Mouse (Mus musculus) left cerebral cortex, adult 18-20 months (tissue): ENCODE results near the gene Mrpl37. TPM values are rescaled to one million over a fixed set of nuclear protein-coding genes. Genes with fewer than 3 reads are reported as not detected.
A peak's percentile ranks its signal among the peaks of the same experiment; 100 is the strongest.
"Not testable (repeated sequence)": the region's sequence is repeated elsewhere in the genome, so short reads cannot be mapped to it uniquely, and the experiment has no call there.

Source experiments
- DNase-seq, 2 experiments: peaks; one replicate each; pipeline ENCODE4 v3.0.0; 2021 to 2022; ENCODE audit warnings: low spot score in 2 of 2, mixed read lengths in 1 of 2
- long read RNA-seq, 2 experiments: library from polyadenylated mRNA; stranded (forward); transcript quantifications; one replicate each; pipeline ENCODE4 v2.0.0; 2021
- total RNA-seq, 2 experiments: library from RNA; stranded (reverse); gene quantifications; 2 replicates each; pipeline ENCODE4 v1.2.3; 2021

Mrpl37 gene
- 10 to 100 TPM; 54.8 to 64.0 TPM for total RNA-seq
- long read RNA-seq, experiment 1, transcript Mrpl37-201 (7 exons, 1,498 nt): major isoform, 47 of 59 reads
- long read RNA-seq, experiment 1, partial matches to known transcripts: 4 of 59 reads
- long read RNA-seq, experiment 1, other reads (novel, unspliced or antisense): 7 of 59 reads
- long read RNA-seq, experiment 2, transcript Mrpl37-201 (7 exons, 1,498 nt): major isoform, 38 of 45 reads
- long read RNA-seq, experiment 2, partial matches to known transcripts: 2 of 45 reads
- long read RNA-seq, experiment 2, other reads (novel, unspliced or antisense): 5 of 45 reads

DNA sequence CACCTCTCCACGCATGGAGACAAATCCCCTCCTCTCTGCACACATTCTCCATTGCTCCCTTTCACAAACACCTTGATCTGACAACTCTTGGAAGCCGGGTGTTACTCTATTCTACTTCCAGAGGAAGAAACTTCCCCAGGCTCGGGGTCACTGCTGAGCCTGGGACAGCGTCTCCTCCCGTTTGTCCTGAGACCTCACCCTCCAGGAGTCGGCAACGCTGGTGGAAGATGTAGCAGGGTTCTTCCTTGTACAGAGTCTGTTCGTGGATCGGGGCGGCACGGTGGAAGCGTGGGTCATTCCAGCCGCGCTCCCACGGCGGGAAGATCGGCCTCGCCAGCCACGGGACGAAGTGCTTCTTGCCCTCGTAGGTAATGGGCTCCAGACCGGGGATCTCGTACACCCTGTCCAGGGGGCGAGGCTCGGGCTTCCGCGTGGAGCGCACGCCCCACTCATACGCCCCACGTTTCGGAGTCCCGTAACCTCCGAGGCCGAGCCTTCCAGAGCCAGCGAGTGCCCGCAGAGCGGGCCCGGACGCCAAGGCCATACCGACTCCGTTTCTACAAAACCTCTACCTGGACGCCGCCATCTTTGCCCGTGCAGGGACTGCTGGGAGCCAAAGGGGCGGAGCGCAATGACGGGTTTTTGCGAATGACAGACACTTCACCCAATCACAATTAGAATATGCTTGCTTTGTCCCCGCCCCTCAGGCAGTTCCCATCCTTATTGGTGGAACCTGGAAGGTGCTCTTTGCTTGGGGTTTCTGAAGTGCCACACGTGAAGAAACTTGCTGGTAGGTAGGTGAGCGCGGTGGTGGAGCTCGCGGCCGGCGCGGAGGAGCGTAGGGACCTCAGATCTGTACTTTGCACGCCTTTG is at the start of gene Mrpl37, which contains the start of gene Cyb5rl:
Gene Mrpl37, minus strand, starts transcription at position 617 of the 873 bp plus-strand sequence.
Gene Cyb5rl, plus strand, starts transcription at position 737 of the 873 bp plus-strand sequence.
- DNase-seq: peak; percentile 95 to 96

DNA sequence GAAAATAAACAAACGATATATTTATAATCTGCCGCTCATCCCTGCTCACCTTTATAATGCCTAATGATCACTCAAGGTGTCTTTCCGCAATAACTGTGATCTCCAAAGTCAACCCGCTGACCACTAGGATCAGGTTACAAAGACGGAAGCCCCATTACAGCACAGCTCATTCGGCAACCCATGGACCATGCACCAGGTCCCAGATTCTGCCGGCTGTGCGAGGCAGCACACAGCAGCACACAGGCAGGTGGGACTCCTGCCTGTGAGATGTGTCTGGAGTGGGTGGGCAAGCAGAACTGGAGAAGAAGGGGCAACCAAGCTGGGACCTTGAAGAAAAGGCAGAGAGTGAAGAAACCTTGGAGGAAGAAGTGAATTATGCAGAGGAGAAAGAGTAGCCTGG is 47.6 kb upstream of the Mrpl37 start:
- no peak for DNase-seq

DNA sequence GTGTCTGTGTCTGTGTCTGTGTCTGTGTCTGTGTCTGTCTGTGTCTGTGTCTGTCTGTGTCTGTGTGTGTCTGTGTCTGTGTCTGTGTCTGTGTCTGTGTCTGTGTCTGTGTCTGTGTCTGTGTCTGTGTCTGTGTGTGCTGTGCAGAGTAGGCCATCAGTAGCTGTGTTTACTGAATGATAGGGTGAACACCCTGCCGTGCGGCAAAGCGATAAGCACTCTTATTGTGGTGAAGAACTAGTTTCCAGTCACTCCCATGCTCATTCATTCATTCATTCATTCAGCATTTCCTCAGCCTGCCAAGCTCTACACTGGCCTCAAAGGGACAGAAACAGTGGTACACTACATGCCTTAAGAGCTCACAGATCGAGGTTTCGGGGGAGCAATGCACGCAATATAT is 42.5 kb upstream of the Mrpl37 start:
- not testable (repeated sequence) for DNase-seq

DNA sequence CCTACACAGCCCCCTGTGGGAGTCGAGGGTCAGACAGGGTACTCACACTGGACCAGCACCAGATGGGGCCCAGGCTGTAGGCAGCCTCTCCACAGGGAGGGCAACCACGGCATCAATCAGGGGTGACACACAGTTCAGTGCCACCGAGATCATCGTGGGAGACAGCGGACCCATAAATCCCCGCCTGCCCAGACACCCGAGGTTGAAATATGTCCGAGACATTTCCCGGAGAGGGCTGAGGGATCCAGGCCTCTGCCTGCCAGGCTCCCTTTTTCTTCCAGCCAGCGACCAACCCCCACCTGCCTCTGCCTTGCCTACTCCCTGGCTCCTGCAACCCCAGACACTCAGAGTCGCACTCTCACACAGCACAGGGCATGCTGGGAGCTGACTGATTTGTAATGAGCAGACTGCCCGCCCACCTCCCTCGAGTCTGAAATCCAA is 41.6 kb upstream of the Mrpl37 start:
- peak in 1 of 2 experiments; percentile 39 for DNase-seq

GRCm38 (mm10) chr4:107106777-107107176 is 40.1 kb upstream of the Mrpl37 start:
- no peak for DNase-seq

GRCm38 (mm10) chr4:107102220-107102619 is 35.6 kb upstream of the Mrpl37 start:
- no peak for DNase-seq

DNA sequence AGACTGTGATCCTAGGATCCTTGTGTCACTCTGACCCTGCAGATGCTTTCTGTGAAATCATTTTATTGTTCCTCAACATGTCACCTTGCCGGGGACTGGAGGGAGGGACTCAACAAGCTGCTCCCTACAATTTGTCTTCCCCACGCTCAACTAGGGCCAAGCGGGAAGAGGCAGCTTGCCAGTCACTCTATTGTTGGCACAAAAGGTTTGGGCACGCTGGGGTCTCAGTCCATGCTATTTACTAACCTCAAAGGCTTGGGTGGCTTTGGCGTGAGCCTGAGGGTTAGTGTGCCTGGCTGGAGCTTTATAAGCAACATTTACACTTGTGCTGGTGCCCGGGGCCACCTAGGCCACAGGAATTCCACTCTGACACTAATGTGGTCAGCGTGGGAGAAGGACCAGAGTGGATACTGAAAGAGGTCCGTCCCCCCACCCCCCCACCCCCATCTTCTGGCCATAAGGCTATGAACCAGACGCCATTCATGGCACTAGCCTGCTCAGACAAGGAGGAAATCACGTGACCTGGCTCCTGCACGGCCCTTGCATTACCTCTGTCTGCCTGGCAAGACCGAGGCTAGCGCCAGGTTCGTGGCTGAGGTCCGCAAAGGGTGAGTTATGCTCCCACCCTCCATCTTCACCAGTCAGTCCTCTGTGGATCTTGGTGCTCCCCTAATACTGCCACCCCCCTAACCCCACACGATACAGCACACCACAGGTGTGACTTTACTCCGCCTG is 32.3 kb upstream of the Mrpl37 start:
- DNase-seq: no peak

DNA sequence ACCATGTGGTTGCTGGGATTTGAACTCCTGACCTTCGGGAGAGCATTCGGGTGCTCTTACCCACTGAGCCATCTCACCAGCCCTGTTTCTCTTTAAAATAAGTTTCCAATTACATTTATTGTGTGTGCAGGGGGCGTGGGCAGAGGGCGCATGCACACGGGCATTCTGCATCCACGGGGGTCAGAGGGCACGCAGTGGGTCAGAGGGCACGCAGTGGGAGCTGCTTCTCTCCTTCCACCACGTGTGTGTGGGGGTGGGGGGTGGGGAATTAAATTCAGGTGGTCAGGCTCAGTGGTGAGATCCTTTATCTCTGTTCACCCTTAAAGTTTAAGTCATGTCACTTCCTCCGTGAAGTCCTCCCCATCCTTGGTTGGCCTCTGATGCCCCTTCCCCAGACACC is 31.7 kb upstream of the Mrpl37 start:
- no peak for DNase-seq

- DNase-seq: no peak
These were observed 31.2 kb upstream of the Mrpl37 start for GRCm38 (mm10) chr4:107097871-107098270.

- no peak for DNase-seq
These were observed 30.2 kb upstream of the Mrpl37 start, which contains the start of gene Cdcp2 for GRCm38 (mm10) chr4:107096841-107097373. TSS of gene Cdcp2 (plus strand) at chr4:107096891.

DNA sequence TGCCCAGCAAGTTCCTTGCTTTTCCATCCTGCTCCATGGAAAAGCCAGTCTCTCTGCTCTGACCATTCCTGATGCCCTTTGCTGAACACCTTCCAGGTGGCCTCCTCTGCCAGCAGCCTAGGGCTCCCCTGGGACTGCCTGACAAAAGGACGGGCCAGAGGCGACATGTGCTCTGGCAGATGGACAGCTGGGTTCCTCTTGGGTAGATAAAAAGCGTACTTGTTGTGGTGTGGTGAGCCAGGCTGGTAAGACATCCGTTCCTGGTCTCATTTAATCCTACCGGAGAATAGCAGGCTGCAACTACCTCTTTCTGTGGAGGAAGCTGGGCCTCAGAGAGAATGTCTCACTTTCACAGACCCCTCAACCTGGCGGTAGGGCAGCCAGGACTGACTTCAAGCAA is 29.4 kb upstream of the Mrpl37 start:
- DNase-seq: no peak

DNA sequence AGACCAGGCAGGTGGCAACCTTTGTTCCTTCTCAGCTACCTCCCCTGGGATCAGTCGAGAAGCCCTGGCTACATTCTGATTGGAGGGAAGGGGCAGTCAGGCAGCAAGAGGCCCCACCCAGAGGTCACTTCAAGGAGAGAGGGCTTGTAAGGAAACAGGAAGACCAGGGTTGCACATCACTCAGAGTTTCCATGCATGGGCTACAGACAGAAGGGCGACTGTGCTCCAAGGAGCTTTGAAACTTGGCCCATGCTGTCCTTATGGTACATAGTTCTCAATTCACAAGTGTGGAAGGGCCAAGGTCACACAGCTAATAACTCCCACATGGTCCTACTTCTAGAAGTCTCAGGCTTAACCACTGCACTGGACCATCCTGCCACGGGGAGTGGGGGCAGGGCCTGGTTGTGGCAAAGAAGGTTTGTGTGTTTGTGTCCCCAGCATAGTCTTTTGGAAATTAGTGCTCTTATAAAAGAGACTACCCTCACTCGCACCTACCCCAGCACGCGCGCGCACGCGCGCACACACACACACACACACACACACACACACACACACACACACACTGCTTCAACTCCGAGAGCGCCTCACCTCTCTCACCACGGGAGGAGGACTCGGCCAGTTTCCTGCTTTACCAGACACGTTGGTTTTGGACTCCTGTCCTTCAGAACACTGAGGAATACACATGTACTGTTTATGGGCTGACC is 28.0 kb upstream of the Mrpl37 start:
- DNase-seq: no peak

DNA sequence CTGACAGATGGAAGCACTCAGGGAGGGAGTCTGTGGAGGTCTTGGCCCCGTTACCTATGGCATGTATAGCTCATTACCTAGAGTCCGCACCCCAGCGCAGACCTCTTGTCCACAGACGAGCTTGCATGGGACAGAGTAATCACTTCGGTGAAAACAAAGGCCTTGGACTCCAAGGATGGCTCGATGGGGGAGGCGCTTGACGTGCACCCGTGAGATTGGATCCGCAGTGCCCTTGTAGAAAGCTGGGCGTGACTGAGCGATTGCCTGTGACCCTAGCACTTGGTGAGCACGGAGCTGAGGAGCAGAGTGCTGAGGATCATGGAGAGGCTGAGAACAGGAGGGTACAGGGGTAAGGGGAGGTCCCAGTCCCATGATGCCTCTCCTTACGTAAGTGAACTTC is 25.0 kb upstream of the Mrpl37 start:
- DNase-seq: no peak

DNA sequence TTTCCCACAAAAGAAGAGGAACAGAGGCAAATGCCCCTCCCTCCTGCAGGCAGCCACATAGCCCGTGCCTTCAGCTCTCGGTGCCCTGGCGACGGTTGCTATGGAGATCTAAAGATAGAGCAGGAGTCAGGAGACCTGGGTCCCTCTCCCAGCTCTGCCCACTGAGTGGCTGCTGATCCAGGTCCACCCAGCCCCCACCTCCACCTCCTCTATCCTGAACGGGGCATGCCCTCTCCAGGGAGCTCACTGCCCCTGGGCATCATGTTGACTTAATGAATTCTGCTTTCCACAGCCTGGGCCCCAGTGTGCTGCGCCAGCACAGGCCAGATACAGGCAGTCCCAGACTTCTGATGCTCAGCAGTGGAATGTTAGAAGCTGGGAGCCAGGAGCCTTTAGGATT is 18.2 kb upstream of the Mrpl37 start:
- DNase-seq: peak; percentile 49 to 75

- DNase-seq: peak in 1 of 2 experiments; percentile 16
These were observed 17.7 kb upstream of the Mrpl37 start for GRCm38 (mm10) chr4:107084343-107084742.

DNA sequence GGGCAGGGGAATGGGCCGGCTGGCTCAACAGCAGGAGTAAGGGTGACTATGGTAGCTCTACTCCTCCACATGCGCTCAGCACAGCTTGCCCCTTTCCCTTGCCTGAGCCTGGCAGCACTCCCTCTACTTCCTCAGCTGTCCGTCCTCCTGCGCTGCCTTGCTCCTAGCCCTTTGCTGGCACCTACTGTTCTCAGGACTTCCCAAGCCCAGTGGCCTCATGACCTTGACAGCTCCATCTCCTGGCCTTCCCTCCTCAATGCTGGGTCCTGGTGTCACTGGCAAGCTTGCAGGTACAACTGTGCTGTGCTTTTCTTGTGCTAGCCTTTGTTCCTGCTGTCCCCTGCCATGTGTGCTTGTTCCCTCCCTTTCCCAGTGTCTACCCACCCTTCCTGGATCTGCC is 16.5 kb upstream of the Mrpl37 start:
- no peak for DNase-seq

- no peak for DNase-seq
These were observed 15.5 kb upstream of the Mrpl37 start for GRCm38 (mm10) chr4:107082185-107082584.

GRCm38 (mm10) chr4:107079716-107080115 is 13.0 kb upstream of the Mrpl37 start:
- DNase-seq: no peak

DNA sequence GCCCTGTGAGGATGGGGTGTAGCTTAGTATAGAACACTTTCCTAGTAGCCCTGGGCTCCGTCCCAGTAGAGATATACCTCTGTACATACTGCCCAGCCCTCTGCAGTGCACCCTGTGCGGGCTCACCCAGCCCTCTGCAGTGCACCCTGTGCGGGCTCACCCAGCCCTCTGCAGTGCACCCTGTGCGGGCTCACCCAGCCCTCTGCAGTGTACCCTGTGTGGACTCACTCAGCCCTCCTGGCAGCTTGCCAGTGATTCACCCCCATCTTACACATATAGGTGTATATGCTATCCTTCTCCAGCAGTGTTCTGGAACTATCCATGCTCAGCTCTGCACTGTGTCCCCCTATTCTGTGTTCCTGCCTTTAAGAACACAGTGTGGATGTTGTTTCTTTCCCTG is 12.2 kb upstream of the Mrpl37 start:
- DNase-seq: no peak

DNA sequence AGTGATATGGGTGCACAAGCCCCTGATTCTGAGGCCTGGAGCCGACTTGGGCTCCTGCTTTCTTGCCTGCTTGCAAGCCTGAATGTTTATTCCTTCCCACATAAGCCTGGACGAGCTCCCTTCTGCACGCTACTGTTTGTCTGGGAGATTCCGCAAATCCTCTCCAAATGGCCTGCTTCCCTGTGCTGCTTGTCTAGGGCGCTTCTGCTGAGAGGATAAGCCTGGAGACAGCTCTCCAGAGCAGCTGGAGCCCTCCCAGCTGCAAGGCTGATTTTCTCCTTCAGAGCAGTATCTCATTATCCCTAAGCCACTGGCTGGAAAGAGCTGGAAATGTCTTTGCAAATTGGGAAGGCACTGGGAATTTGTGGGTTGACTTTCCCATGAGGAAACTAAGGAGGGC is 8.8 kb upstream of the Mrpl37 start:
- no peak for DNase-seq

DNA sequence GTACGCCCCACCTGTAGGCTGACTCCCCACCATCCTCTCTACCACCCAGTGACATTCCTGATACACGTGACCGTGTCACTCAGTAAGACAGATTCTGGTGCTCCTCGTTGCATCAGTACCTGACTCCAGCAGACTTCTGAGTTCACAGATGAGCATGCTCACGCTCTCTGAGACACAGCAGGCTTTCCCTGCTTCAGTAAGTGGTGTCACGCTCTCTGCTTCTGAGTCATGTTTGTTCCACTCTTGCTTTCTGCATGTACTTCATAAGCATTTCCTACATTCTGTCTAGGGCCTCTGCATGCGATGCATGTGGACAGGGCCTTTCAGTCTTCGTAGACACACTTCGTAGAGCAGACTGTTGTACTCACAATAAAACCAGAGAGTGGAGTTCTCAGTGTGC is 5.7 kb upstream of the Mrpl37 start:
- no peak for DNase-seq
